Comparison of ENCODE assay signal across 8 mouse cellular contexts in genomic region chr5:38549461-38549909, GRCm38 (mm10). TPM values are rescaled to one million over a fixed set of nuclear protein-coding genes. Genes with fewer than 3 reads are reported as not detected.
DNase-seq lines count a peak whose midpoint lies in the region; ATAC-seq and TF ChIP-seq lines count a peak whose summit lies in the region.

No protein-coding gene starts in this region.

- H3K27me3 ChIP-seq in heart, embryonic 11.5 days (ENCODE audit: control insufficient read depth, insufficient read depth, low read length): no peaks in the 10 kb centered on the region
- no peaks in the 10 kb centered on the region for H3K27me3 ChIP-seq in limb, embryonic 14.5 days (ENCODE audit: control insufficient read depth, insufficient read depth, low read length)

- ATAC-seq in heart, embryonic 11.5 days (replicated peaks; ENCODE audit: insufficient number of reproducible peaks, low FRiP score, low TSS enrichment): 0 out of 2 replicates have a peak, but pooled peaks have one; percentile 8
- ATAC-seq in limb, embryonic 14.5 days (ENCODE audit: low FRiP score, low read depth): peak; percentile 75

- H3K4me3 ChIP-seq in gastrocnemius, adult 2 months: peak overlapping the region; percentile 5; the same call in 1 of the 2 replicates
- no peak overlapping the region for H3K4me3 ChIP-seq in heart, embryonic 11.5 days (ENCODE audit: low read depth, low read length)
- no peak overlapping the region for H3K4me3 ChIP-seq in limb, embryonic 14.5 days (replicated peaks; ENCODE audit: low read length)

- peak overlapping the region; percentile 43 for H3K27ac ChIP-seq in gastrocnemius, adult 2 months
- H3K27ac ChIP-seq in heart, embryonic 11.5 days (ENCODE audit: low read depth, low read length): peak overlapping the region; percentile 89
- H3K27ac ChIP-seq in limb, embryonic 14.5 days (replicated peaks; ENCODE audit: low read depth, low read length): peak overlapping the region; percentile 78

- intact Hi-C loops in gastrocnemius, adult 2 months (cut with DNase I): no loop called here

- WGBS in heart, embryonic 11.5 days (ENCODE audit: insufficient replicate concordance): 32% methylated on average over 3 of the region's 3 CpGs
- 63% methylated on average over 3 of the region's 3 CpGs for WGBS in limb, embryonic 14.5 days

- peak overlapping the region; percentile 44 for H3K4me2 ChIP-seq in heart, embryonic 11.5 days
- H3K4me2 ChIP-seq in limb, embryonic 14.5 days (replicated peaks; ENCODE audit: low read depth, low read length, severe bottlenecking): no peak overlapping the region; the same call in 1 of the 2 replicates

- TF ChIP-seq CTCF in gastrocnemius, adult 2 months (IDR thresholded peaks at IDR 0.05): no peak

- no peak overlapping the region; the same call in 1 of the 2 replicates for H3K9ac ChIP-seq in heart, embryonic 11.5 days (ENCODE audit: low read depth, low read length)
- no peak overlapping the region for H3K9ac ChIP-seq in limb, embryonic 14.5 days (ENCODE audit: low read depth, low read length, severe bottlenecking)

- H3K36me3 ChIP-seq in heart, embryonic 11.5 days (ENCODE audit: control insufficient read depth, insufficient read depth, low read length): peaks cover 54% of the 10 kb centered on the region
- peaks cover 81% of the 10 kb centered on the region for H3K36me3 ChIP-seq in limb, embryonic 14.5 days (ENCODE audit: control insufficient read depth, insufficient read depth, low read length)

- no peak for TF ChIP-seq POLR2A in limb, embryonic 14.5 days (IDR thresholded peaks at IDR 0.05; ENCODE audit: borderline replicate concordance, extremely low read depth, insufficient read depth, insufficient read length)

- H3K9me3 ChIP-seq in heart, embryonic 11.5 days (replicated peaks; ENCODE audit: control insufficient read depth, low read length): no peaks in the 10 kb centered on the region
- no peaks in the 10 kb centered on the region for H3K9me3 ChIP-seq in limb, embryonic 14.5 days (ENCODE audit: control insufficient read depth, low read length)

- peaks cover 75% of the 10 kb centered on the region for H3K4me1 ChIP-seq in heart, embryonic 11.5 days (ENCODE audit: control insufficient read depth, insufficient read depth, low read length)
- peaks cover 18% of the 10 kb centered on the region for H3K4me1 ChIP-seq in limb, embryonic 14.5 days (ENCODE audit: control insufficient read depth, insufficient read depth, low read length)

- no peak for DNase-seq in gastrocnemius, adult 2 months
- DNase-seq in gastrocnemius, postnatal 25 days: no peak
- peak; percentile 86 for DNase-seq in 3T3-L1 (ENCODE audit: low read depth, low spot score)
- DNase-seq in limb, embryonic 14.5 days (ENCODE audit: low spot score): peak; percentile 58
- DNase-seq in right cerebral cortex, adult 18-20 months: no peak
- no peak for DNase-seq in embryo, embryonic 11 days
- no peak for DNase-seq in layer of hippocampus, postnatal 10 days (ENCODE audit: low spot score in 2 of 2)

RNA-seq across cellular contexts. Expression of gene Wdr1, which starts 13.5 kb away (rescaled TPM):
- total RNA-seq in gastrocnemius, adult 2 months (2021): 10 to 100 TPM; 42.7 to 64.8 TPM
- 10 to 100 TPM; 62.8 to 73.4 TPM for total RNA-seq in gastrocnemius, postnatal 25 days (2021)
- 244 and 288 TPM in 2 replicates for polyA plus RNA-seq in heart, embryonic 11.5 days (2014; fragmentation: Nextera tagmentation; extraction: Ambion mirVana)
- polyA plus RNA-seq in limb, embryonic 14.5 days (2012; rRNA removed): 136 and 143 TPM in 2 replicates
- 231 and 246 TPM in 2 replicates for polyA plus RNA-seq in limb, embryonic 14.5 days (2014; fragmentation: Nextera tagmentation; extraction: Ambion mirVana)
- total RNA-seq in layer of hippocampus, postnatal 10 days (2021): 100 to 1,000 TPM; 245 to 249 TPM

RNA-seq across cellular contexts. Expression of gene Slc2a9, which starts 46.5 kb away (rescaled TPM):
- under 1 TPM; 0.20 to 0.25 TPM for total RNA-seq in gastrocnemius, adult 2 months (2021)
- total RNA-seq in gastrocnemius, postnatal 25 days (2021): under 1 TPM; 0.10 to 0.43 TPM
- 0.19 and 0.49 TPM in 2 replicates for polyA plus RNA-seq in heart, embryonic 11.5 days (2014; fragmentation: Nextera tagmentation; extraction: Ambion mirVana)
- 0.51 and 0.85 TPM in 2 replicates for polyA plus RNA-seq in limb, embryonic 14.5 days (2012; rRNA removed)
- 0.57 and 0.66 TPM in 2 replicates for polyA plus RNA-seq in limb, embryonic 14.5 days (2014; fragmentation: Nextera tagmentation; extraction: Ambion mirVana)
- total RNA-seq in layer of hippocampus, postnatal 10 days (2021): 1 to 10 TPM; 3.1 to 3.3 TPM

Comparison
In these comparisons a context has a peak if more than half of its experiments do, and no peak if none do; other contexts are left out.
1. DNase-seq: peak in 3T3-L1 (single experiment) and limb, embryonic 14.5 days (single experiment); none in gastrocnemius, adult 2 months (single experiment), gastrocnemius, postnatal 25 days (single experiment), right cerebral cortex, adult 18-20 months (single experiment), embryo, embryonic 11 days (single experiment) and layer of hippocampus, postnatal 10 days (0 of 2).
2. Peak in every context shown above with its lines, with median percentiles within 50 percentile points of each other: H3K27ac ChIP-seq.